Mouse (Mus musculus): ENCODE results near the gene Hamp2.
"Not testable (repeated sequence)": the region's sequence is repeated elsewhere in the genome, so short reads cannot be mapped to it uniquely, and the experiment has no call there.

Hamp2 gene

GRCm38 (mm10) chr7:30952441-30953265, 28.2 kb upstream of the Hamp2 start:
- no peak for DNase-seq

DNA sequence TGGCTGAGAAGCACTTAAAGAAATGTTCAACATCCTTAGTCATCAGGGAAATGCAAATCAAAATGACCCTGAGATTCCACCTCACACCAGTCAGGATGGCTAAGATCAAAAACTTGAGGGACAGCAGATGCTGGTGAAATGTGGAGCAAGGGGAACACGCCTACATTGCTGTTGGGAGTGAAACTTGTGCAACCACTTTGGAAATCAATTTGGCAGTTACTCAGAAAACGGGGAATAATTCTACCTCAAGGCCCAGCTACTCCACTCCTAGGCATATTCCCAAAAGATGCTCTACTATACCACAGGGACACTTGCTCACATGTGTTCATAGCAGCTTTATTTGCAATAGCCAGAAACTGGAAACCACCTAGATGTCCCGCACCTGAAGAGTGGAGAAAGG, 25.4 kb upstream of the Hamp2 start:
- not testable (repeated sequence) for DNase-seq

GRCm38 (mm10) chr7:30945876-30946275, 21.4 kb upstream of the Hamp2 start:
- no peak for DNase-seq

DNA sequence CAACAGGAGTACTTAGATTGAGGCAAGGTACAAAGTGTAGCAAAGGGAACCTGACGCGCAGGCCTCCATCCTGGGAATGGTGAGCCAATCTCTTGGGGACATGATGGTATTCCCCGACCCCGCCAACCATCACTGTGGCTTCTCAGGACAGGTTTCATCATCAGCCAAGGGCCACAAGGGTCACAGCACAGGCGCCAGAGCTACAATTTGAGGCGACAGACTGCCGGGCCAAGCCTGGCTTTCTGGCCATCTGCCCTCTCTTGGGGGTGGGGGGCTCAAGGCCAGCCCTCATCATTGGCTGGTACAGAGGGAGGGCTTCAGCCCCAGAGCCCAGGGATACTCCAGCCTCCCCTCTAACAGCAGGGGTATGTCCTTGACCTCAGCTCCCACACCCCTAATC, 21.0 kb upstream of the Hamp2 start:
- DNase-seq: not testable (repeated sequence)

DNA sequence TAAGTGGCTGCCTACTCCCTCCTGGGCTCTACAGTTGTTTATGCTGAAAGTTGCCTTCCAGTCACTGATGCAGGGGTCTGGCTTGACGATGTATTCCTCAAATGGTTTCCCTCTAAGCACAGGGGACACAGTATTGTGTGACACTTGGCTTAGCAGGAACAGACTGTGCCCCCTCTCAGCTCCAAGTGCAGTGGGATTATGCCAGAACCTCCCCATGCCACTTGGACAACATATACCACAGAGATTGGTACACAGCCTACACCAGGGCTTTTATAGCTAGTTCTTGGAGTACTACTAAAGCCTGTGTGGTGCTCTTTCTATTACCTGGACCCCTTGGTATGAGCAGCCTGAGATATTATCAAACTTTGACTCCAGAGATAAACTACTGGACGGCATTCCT, 20.2 kb upstream of the Hamp2 start:
- DNase-seq: not testable (repeated sequence)

DNA sequence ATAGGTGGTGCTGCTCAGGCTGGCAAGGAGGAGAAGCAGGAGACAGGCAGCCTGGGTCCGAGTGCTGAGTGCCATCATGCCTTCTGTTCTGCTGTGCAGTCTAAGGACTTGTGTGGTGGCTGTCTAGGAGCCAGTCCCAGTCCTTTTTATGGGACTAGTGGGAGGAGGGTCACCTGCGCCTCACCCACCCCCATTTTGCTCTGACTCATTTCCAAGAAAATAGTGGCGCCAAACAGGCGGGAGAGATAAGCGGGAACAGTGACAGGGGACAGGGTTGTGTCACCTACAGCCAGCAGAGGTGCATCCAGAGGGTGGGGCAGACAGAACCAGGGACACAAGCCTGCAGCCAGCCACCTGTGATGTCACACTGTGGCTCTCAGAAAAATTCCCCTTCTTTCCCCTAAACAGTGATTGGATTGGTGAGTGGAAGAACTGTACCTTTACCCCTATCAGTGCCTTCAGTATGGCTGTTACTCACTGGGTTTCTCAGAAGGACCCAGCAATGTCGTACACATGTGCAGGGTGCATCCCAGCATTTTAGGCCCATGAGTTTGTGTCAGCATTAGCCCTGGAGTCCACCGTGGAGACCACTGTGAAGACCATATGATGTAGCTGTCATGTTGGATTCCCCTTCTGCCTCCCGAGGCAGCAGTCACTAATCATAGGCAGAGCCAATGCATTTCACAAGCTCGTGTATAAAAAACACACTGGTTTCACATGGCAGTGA, 19.6 kb upstream of the Hamp2 start, which contains the start of gene Hamp:
Gene Hamp (minus strand): TSS at position 124 of the 727 bp plus-strand sequence.
- no peak for DNase-seq

DNA sequence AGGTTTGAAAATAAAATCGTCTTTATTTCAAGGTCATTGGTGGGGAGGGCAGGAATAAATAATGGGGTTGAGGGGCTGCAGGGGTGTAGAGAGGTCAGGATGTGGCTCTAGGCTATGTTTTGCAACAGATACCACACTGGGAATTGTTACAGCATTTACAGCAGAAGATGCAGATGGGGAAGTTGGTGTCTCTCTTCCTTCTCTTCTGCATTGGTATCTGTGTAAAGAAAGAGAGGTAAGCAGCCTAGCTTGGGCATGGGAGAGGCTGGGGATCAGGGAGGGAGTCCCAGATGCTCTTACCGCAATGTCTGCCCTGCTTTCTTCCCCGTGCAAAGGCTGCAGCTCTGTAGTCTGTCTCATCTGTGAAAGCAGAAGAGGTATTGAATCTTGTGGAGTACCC, 17.9 kb upstream of the Hamp2 start:
- not testable (repeated sequence) for DNase-seq

DNA sequence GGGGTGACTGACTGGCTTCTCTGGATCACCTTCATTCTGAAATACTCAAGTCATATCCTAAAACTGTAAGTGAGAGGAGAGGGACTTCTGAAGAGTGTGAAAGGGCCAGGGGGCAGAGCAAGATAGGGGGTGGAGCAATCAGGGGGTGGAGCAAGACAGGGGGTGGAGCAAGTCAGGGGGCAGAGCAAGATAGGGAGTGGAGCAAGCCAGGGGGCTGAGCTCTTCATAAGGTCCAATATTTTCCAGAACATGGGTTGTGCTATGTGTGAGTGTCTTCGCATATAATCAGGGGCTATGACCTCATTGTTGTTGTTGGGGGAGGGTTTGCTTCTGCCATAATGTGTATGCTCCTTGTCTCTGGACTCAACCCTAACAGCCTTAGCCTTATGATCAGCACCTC, 15.6 kb upstream of the Hamp2 start:
- DNase-seq: not testable (repeated sequence)

- not testable (repeated sequence) for DNase-seq
Measured at GRCm38 (mm10) chr7:30935422-30936099, 11.1 kb upstream of the Hamp2 start.

DNA sequence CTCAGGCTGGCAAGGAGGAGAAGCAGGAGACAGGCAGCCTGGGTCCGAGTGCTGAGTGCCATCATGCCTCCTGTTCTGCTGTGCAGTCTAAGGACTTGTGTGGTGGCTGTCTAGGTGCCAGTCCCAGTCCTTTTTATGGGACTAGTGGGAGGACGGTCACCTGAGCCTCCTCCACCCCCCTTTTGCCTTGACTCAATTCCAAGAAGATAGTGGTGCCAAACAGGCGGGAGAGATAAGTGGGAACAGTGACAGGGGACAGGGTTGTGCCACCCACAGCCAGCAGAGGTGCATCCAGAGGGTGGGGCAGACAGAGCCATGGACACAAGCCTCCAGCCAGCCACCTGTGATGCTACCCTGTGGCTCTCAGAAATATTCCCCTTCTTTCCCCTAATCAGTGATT, 410 bp downstream of the Hamp2 start:
- no peak for DNase-seq

DNA sequence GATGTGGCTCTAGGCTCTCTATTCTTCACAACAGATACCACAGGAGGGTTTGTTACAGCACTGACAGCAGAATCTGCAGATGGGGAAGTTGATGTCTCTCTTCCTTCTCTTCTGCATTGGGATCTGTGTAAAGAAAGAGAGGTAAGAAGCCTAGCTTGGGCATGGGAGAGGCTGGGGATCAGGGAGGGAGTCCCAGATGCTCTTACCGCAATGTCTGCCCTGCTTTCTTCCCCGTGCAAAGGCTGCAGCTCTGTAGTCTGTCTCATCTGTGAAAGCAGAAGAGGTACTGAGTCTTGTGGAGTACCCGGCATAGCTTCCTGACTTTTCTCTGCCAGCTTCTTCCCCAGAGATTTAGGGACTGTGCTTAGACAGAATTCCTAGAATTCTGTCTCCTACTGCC, 2.0 kb downstream of the Hamp2 start:
- DNase-seq: not testable (repeated sequence)

- DNase-seq: no peak
Measured at GRCm38 (mm10) chr7:30920217-30920616, 4.3 kb downstream of the Hamp2 start.

GRCm38 (mm10) chr7:30917219-30917618, 7.3 kb downstream of the Hamp2 start:
- DNase-seq: no peak

GRCm38 (mm10) chr7:30916713-30917112, 7.8 kb downstream of the Hamp2 start:
- no peak for DNase-seq

- DNase-seq: no peak
Measured at GRCm38 (mm10) chr7:30914732-30915131, 9.7 kb downstream of the Hamp2 start, which contains the start of gene Mag. TSS of gene Mag (minus strand) at chr7:30914873.

GRCm38 (mm10) chr7:30909773-30910172, 14.7 kb downstream of the Hamp2 start:
- no peak for DNase-seq

- no peak for DNase-seq
Measured at GRCm38 (mm10) chr7:30908992-30909431, 15.5 kb downstream of the Hamp2 start.

GRCm38 (mm10) chr7:30908277-30908991, 16.0 kb downstream of the Hamp2 start:
- no peak for DNase-seq

GRCm38 (mm10) chr7:30904042-30904441, 20.4 kb downstream of the Hamp2 start:
- DNase-seq: no peak

DNA sequence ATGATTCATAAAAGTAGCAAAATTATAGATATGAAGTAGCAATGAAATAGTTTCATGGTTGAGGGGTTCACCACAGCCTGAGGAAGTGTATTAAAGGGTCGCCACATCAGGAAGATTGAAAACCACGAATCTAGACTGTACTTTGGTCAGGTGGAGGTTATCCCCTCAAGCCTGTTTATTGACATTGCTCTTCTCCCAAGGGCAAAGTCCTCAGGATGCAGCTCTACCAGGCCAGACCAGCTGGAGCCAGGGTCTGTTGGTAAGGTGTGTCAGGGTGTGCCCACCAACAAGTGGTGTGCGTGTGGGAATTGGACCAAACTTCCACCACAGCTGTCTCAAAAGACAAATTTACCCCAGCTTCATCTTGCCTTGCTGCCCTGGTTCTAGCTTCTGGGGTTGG, 29.3 kb downstream of the Hamp2 start:
- DNase-seq: no peak

GRCm38 (mm10) chr7:30892515-30892914, 32.0 kb downstream of the Hamp2 start:
- peak in 1 of 2 experiments; percentile 41 for DNase-seq

DNA sequence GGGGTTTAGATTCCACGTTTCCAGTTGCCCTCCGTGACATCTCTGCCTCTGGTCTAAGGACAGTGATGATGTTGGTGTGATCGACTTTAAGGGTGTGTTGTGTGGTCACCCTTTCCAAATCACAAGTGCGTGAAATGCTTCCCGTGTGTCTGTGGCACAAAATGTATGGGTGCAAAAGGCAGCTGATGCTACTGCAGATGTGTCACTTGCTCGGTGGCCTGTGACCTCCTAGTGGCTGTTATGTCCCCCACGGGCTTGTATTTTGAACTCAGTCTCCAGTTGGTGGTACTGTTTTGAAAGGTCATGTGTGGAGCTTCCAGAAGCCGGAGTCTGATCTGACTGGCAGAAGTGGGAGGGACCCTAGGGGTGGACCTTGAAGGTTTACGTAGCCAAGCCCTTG, 32.7 kb downstream of the Hamp2 start:
- no peak for DNase-seq

- no peak for DNase-seq
Measured at GRCm38 (mm10) chr7:30890681-30891080, 33.8 kb downstream of the Hamp2 start.
